Mouse (Mus musculus): ENCODE measurements around the gene Nedd4. TPM values are rescaled to one million over a fixed set of nuclear protein-coding genes. Genes with fewer than 3 reads are reported as not detected.
A peak's percentile ranks its signal among the peaks of the same experiment; 100 is the strongest.

Gene Nedd4
- polyA plus RNA-seq, 1 experiment from 2014 or later = 564 TPM

DNA sequence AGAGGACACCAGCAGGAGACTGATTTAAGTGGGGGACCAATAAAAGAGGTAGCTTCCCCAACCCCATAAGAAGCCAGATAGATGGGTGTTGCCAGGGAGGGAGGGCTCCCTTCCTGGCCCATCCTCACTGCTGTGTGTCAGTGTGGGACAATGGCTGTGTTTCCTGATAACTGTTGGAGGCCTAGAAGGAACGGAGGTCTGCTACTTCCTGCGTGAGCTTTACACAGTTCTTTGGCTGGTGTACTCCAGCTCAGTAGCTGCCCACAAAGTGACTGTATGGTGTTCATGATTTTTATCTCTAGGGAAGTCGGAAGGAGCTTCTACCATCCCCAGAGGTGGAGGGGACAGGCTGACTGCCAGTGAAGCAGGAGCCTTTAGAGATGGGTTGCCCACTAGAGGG, 5.2 kb upstream of the Nedd4 start:
- H3K27ac ChIP-seq (replicated peaks; ENCODE audit: low read depth, low read length) = no peak overlapping the region
- WGBS = 21% methylated on average over 3 of the region's 3 CpGs
- H3K36me3 ChIP-seq (ENCODE audit: control insufficient read depth, insufficient read depth, low read length) = no peaks in the 10 kb centered on the region
- ATAC-seq (ENCODE audit: low FRiP score, low TSS enrichment) = no peak
- H3K4me2 ChIP-seq (ENCODE audit: low read length) = no peak overlapping the region
- H3K4me1 ChIP-seq (ENCODE audit: control insufficient read depth, insufficient read depth, low read length) = peaks cover 13% of the 10 kb centered on the region
- no peak for DNase-seq
- no peak overlapping the region for H3K9ac ChIP-seq (replicated peaks; ENCODE audit: low read length)
- H3K27me3 ChIP-seq (ENCODE audit: control insufficient read depth, insufficient read depth, low read length) = no peaks in the 10 kb centered on the region
- H3K4me3 ChIP-seq (replicated peaks; ENCODE audit: low read depth, low read length) = no peak overlapping the region
- no peaks in the 10 kb centered on the region for H3K9me3 ChIP-seq (ENCODE audit: control insufficient read depth, low read length)

DNA sequence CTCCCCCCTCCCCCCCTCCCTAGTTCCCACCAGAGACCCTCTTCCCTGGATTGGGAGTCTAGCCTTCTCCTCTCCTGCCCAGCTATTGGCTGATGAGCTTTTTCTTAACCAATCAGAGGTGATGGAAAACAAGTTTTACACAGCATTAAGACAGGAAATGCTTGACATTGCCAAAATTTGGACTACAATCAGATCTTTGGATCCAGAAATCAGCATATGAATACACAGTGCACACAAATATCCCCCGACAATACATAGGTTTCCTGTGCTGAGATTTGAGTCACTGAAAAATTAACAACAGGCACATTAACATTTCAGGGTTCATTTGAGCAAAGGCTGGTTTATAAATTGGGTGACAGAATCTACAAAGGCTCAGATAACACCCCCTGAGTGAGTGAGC, 4.5 kb upstream of the Nedd4 start:
- WGBS = 56% methylated on average over 1 of the region's 1 CpGs
- H3K36me3 ChIP-seq (ENCODE audit: control insufficient read depth, insufficient read depth, low read length) = no peaks in the 10 kb centered on the region

DNA sequence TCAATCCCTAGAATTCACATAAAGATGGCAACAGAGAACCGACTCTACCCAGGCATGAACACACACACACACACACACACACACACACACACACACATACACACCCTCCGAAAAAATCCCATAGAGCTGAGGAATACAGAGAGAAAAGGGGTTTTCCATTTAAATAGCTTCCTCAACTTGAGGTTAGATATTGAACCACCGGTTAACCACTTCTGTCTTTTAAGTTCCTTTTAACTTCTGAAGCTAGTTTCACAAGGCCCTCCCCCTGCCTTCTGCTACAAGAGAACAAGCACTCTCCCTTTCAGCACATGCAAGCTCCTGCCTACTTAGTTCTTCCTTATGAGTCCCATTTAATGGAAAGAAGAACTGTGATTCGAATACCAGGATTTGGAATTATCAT, 2.0 kb upstream of the Nedd4 start:
- WGBS = 78% methylated on average over 4 of the region's 4 CpGs
- DNase-seq (no peak), ATAC-seq (ENCODE audit: low FRiP score, low TSS enrichment) (no peak)
- H3K9ac ChIP-seq (replicated peaks; ENCODE audit: low read length) = no peak overlapping the region
- no peak overlapping the region for H3K4me3 ChIP-seq (replicated peaks; ENCODE audit: low read depth, low read length)
- H3K4me2 ChIP-seq (ENCODE audit: low read length) = no peak overlapping the region
- H3K36me3 ChIP-seq (ENCODE audit: control insufficient read depth, insufficient read depth, low read length) = no peaks in the 10 kb centered on the region; the same call in 1 of the 2 replicates
- no peaks in the 10 kb centered on the region for H3K27me3 ChIP-seq (ENCODE audit: control insufficient read depth, insufficient read depth, low read length)
- no peak overlapping the region for H3K27ac ChIP-seq (replicated peaks; ENCODE audit: low read depth, low read length)
- H3K4me1 ChIP-seq (ENCODE audit: control insufficient read depth, insufficient read depth, low read length) = peaks cover 21% of the 10 kb centered on the region
- no peaks in the 10 kb centered on the region for H3K9me3 ChIP-seq (ENCODE audit: control insufficient read depth, low read length)

More for the DNA sequence above, 4.5 kb upstream of the Nedd4 start:
- H3K9me3 ChIP-seq (ENCODE audit: control insufficient read depth, low read length) = no peaks in the 10 kb centered on the region
- no peaks in the 10 kb centered on the region for H3K27me3 ChIP-seq (ENCODE audit: control insufficient read depth, insufficient read depth, low read length)
- H3K4me1 ChIP-seq (ENCODE audit: control insufficient read depth, insufficient read depth, low read length) = peaks cover 11% of the 10 kb centered on the region
- H3K27ac ChIP-seq (replicated peaks; ENCODE audit: low read depth, low read length) = no peak overlapping the region
- no peak overlapping the region for H3K4me3 ChIP-seq (replicated peaks; ENCODE audit: low read depth, low read length)
- ATAC-seq (ENCODE audit: low FRiP score, low TSS enrichment) (no peak), DNase-seq (no peak)
- H3K4me2 ChIP-seq (ENCODE audit: low read length) = no peak overlapping the region
- no peak overlapping the region for H3K9ac ChIP-seq (replicated peaks; ENCODE audit: low read length)

DNA sequence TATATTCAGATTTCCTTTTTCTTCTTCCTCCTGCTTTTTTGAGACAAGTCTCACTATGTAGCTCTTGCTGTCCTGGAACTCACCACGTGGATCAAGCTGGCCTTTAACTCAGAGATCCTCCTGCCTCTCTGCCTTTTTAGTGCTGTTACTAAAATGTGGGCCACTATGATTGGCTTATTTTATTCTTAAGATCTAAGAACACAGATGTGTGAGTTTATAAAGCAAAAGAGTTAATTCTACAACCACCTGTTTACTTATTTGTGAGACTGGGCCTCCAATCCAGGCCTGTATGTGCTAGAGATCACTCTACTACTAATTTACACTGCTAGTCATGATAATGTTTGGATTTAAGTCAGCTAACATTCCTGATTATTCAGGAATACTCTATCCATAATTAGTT, 1.2 kb upstream of the Nedd4 start:
- Histone ChIP-seq H3K4me2 (ENCODE audit: low read length) (peak overlapping the region; percentile 89), H3K27me3 (ENCODE audit: control insufficient read depth, insufficient read depth, low read length) (no peaks in the 10 kb centered on the region), H3K9me3 (ENCODE audit: control insufficient read depth, low read length) (no peaks in the 10 kb centered on the region), H3K4me3 (replicated peaks; ENCODE audit: low read depth, low read length) (no peak overlapping the region), H3K27ac (replicated peaks; ENCODE audit: low read depth, low read length) (peak overlapping the region; percentile 99), H3K36me3 (ENCODE audit: control insufficient read depth, insufficient read depth, low read length) (peaks cover 4% of the 10 kb centered on the region; the same call in 1 of the 2 replicates), H3K9ac (replicated peaks; ENCODE audit: low read length) (no peak overlapping the region), H3K4me1 (ENCODE audit: control insufficient read depth, insufficient read depth, low read length) (peaks cover 28% of the 10 kb centered on the region)
- DNase-seq (no peak), ATAC-seq (ENCODE audit: low FRiP score, low TSS enrichment) (no peak)
- WGBS = 13% methylated on average over 1 of the region's 1 CpGs

DNA sequence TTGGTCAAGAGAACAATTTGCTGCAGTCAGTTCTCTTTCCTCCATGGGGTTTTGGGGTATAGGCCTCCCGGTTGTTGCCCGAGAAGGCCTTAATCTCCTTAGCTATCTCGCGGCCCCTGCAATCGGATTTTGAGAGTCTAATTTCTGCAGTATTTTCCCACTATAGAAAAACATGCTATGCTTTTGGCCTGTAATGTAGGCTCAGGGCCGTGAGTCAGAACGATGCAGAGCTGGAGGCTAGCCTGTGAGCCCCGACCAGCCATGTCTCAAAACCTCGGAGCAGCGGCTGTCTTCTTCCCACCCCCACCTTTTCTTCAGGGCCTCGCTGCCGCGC, 618 bp upstream of the Nedd4 start:
- DNase-seq = no peak

DNA sequence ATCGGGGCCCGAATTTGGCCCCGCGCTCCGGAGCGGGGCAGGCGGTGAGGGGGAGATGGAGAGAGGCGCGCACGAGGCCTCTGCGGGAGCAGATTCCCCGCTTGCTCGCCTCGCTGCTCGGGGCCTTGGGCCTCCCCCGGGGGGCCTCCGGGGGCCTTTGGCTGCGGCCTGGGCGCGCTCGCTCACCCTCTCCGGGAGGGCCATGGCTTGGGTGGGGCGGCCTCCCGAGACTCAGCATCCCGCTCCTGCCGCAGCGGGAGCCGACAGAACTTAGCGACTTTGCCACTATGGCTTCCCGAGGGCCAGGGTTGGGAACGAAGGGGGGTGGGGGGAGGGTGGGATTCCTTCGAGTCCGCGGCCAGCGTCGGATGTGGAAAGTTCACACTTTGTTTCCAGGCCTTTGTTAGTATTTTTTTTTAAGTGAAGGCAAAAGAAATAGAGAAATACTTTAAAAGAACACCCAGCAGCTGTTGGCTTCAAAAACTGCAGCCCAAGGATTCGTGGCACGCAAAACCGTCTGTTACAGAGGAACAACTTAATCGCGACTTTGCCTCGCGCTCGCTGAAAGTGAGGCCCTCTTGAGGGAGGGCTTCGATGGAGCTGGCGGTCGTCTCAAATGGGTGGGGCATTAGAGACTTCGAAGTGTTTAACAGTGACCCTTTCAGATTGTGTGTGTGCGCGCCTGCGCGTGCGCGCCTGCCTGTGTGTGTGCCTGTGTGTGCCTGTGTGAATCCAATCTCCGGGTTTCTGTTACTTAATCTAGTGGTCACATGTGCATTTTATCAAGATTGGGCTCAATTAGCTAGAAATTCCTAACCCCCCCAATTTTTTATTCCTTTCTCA, 766 bp downstream of the Nedd4 start:
- WGBS = under 1% methylated on average over 54 of the region's 55 CpGs
- H3K4me3 ChIP-seq (replicated peaks; ENCODE audit: low read depth, low read length) = peak overlapping the region; percentile 98
- peaks cover 10% of the 10 kb centered on the region for H3K36me3 ChIP-seq (ENCODE audit: control insufficient read depth, insufficient read depth, low read length)
- H3K9ac ChIP-seq (replicated peaks; ENCODE audit: low read length) = peak overlapping the region; percentile 99
- H3K27me3 ChIP-seq (ENCODE audit: control insufficient read depth, insufficient read depth, low read length) = no peaks in the 10 kb centered on the region
- ATAC-seq (ENCODE audit: low FRiP score, low TSS enrichment) (peak; percentile 37; the same call in 1 of the 2 replicates), DNase-seq (peak; percentile 90)
- H3K4me2 ChIP-seq (ENCODE audit: low read length) = peak overlapping the region; percentile 89
- peak overlapping the region; percentile 99 for H3K27ac ChIP-seq (replicated peaks; ENCODE audit: low read depth, low read length)
- no peaks in the 10 kb centered on the region for H3K9me3 ChIP-seq (ENCODE audit: control insufficient read depth, low read length)
- peaks cover 28% of the 10 kb centered on the region for H3K4me1 ChIP-seq (ENCODE audit: control insufficient read depth, insufficient read depth, low read length)

More for the DNA sequence above, 618 bp upstream of the Nedd4 start:
- H3K9ac ChIP-seq (replicated peaks; ENCODE audit: low read length) = peak overlapping the region; percentile 99
- no peaks in the 10 kb centered on the region for H3K9me3 ChIP-seq (ENCODE audit: control insufficient read depth, low read length)
- peaks cover 28% of the 10 kb centered on the region for H3K4me1 ChIP-seq (ENCODE audit: control insufficient read depth, insufficient read depth, low read length)
- H3K4me3 ChIP-seq (replicated peaks; ENCODE audit: low read depth, low read length) = peak overlapping the region; percentile 98
- H3K27ac ChIP-seq (replicated peaks; ENCODE audit: low read depth, low read length) = peak overlapping the region; percentile 99
- WGBS = under 1% methylated on average over 13 of the region's 13 CpGs
- H3K4me2 ChIP-seq (ENCODE audit: low read length) = peak overlapping the region; percentile 89
- no peaks in the 10 kb centered on the region for H3K27me3 ChIP-seq (ENCODE audit: control insufficient read depth, insufficient read depth, low read length)
- no peak for ATAC-seq (ENCODE audit: low FRiP score, low TSS enrichment)
- peaks cover 4% of the 10 kb centered on the region; the same call in 1 of the 2 replicates for H3K36me3 ChIP-seq (ENCODE audit: control insufficient read depth, insufficient read depth, low read length)

DNA sequence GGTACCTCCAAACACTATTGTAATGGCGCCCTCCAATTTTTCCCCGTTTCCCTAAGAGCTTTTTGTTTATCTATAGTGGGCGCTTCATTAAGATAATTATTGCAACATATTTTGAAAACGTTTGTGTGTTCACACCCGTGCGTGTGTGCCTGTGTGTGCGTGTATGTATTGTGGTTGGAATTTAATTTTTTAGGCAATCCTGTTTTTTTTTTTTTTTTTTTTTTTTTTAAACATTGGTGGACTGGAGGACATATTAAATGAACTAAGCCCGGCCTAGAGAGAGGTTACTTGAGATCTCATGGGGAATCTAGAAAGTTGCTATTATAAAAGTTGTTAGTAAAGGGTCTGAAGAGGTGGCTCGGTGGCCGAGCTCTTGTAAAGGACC, 1.4 kb downstream of the Nedd4 start:
- DNase-seq (no peak), ATAC-seq (ENCODE audit: low FRiP score, low TSS enrichment) (no peak)
- peak overlapping the region; percentile 99 for H3K27ac ChIP-seq (replicated peaks; ENCODE audit: low read depth, low read length)
- peak overlapping the region; percentile 89 for H3K4me2 ChIP-seq (ENCODE audit: low read length)
- no peaks in the 10 kb centered on the region for H3K9me3 ChIP-seq (ENCODE audit: control insufficient read depth, low read length)
- peak overlapping the region; percentile 98 for H3K4me3 ChIP-seq (replicated peaks; ENCODE audit: low read depth, low read length)
- peaks cover 10% of the 10 kb centered on the region for H3K36me3 ChIP-seq (ENCODE audit: control insufficient read depth, insufficient read depth, low read length)
- no peaks in the 10 kb centered on the region for H3K27me3 ChIP-seq (ENCODE audit: control insufficient read depth, insufficient read depth, low read length)
- peaks cover 28% of the 10 kb centered on the region for H3K4me1 ChIP-seq (ENCODE audit: control insufficient read depth, insufficient read depth, low read length)
- peak overlapping the region; percentile 99 for H3K9ac ChIP-seq (replicated peaks; ENCODE audit: low read length)
- 8% methylated on average over 10 of the region's 10 CpGs for WGBS

DNA sequence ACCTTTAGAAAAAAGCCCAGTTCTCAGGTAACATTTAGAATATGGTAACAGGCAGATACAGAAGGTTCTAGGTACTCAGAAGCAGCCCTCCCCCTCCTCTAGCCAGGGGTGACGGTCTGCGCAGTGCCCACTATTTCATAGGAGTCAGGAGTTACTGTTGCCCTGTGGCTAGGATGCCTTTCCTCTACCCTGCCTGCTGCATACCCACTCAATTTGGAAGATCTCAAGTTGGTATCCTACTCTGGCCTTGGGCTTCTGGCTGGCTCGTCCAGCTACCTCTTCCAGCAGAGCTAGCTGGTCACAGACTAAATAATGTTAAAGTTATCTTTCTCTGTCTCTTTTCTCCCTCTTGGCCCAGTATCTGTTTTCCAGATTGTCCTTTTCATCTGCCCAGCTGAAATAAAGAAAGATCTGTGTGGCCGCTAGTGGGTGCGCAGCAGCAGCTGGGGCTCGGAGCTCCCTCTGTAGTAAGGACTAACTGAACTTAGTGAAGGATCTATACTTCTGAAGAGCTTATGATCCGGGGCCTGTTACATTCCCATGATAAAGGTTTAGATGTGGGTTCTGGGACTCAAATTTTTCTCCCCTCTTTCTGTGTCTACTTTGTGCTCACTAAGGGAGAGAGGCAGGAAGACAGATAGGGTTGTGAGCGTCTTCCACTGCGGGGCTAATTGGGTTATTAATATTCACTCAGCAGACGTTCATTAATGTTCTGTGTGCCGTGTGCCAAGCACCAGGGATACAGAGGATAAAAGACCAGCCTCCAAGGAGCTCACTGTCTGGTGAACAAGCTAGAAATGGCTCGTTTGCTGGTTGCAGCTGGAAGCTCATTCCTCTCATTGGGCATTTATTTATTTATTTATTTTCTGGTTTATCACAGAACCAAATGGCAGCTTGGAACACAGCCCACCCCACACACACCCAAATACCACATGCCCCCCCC, 2.5 kb downstream of the Nedd4 start:
- ATAC-seq (ENCODE audit: low FRiP score, low TSS enrichment) (no peak), DNase-seq (peak; percentile 65)
- H3K36me3 ChIP-seq (ENCODE audit: control insufficient read depth, insufficient read depth, low read length) = peaks cover 17% of the 10 kb centered on the region
- H3K4me1 ChIP-seq (ENCODE audit: control insufficient read depth, insufficient read depth, low read length) = peaks cover 28% of the 10 kb centered on the region
- peak overlapping the region; percentile 99 for H3K9ac ChIP-seq (replicated peaks; ENCODE audit: low read length)
- no peaks in the 10 kb centered on the region for H3K27me3 ChIP-seq (ENCODE audit: control insufficient read depth, insufficient read depth, low read length)
- H3K27ac ChIP-seq (replicated peaks; ENCODE audit: low read depth, low read length) = peak overlapping the region; percentile 99
- no peaks in the 10 kb centered on the region for H3K9me3 ChIP-seq (ENCODE audit: control insufficient read depth, low read length)
- H3K4me3 ChIP-seq (replicated peaks; ENCODE audit: low read depth, low read length) = peak overlapping the region; percentile 98
- 24% methylated on average over 12 of the region's 12 CpGs for WGBS
- peak overlapping the region; percentile 89 for H3K4me2 ChIP-seq (ENCODE audit: low read length)
